Mouse (Mus musculus) heart, embryonic 12.5 days (tissue): ENCODE measurements around the gene Ube2d1. TPM values are rescaled to one million over a fixed set of nuclear protein-coding genes. Genes with fewer than 3 reads are reported as not detected.

Experiments
- ATAC-seq: fragments of 200-750 bp; cut with Nextera tagmentation; 2 replicates; pipeline ENCODE4 v1.8.0; 2017; ENCODE audit warnings: moderate TSS enrichment, moderate library complexity; ENCODE audit not compliant: insufficient number of reproducible peaks, low FRiP score
- H3K27ac ChIP-seq: fragments of 300-500 bp; sonication (generic); 2 replicates; pipeline ENCODE4 v1.5.1; 2016; ENCODE audit warnings: mild to moderate bottlenecking, moderate library complexity; ENCODE audit not compliant: poor library complexity, severe bottlenecking
- H3K27me3 ChIP-seq: fragments of 300-500 bp; sonication (generic); replicated peaks from 2 replicates; pipeline ENCODE4 v1.6.1; 2016; ENCODE audit warnings: mild to moderate bottlenecking, moderate library complexity
- H3K36me3 ChIP-seq: fragments of 300-500 bp; sonication (generic); 2 replicates; pipeline ENCODE4 v1.6.1; 2016; ENCODE audit warnings: mild to moderate bottlenecking, moderate library complexity
- H3K4me1 ChIP-seq: fragments of 300-500 bp; sonication (generic); replicated peaks from 2 replicates; pipeline ENCODE4 v1.6.1; 2016; ENCODE audit warnings: mild to moderate bottlenecking
- H3K4me2 ChIP-seq: fragments of 300-500 bp; sonication (generic); 2 replicates; pipeline ENCODE4 v1.6.1; 2016; ENCODE audit warnings: mild to moderate bottlenecking, moderate library complexity
- H3K4me3 ChIP-seq: fragments of 300-500 bp; sonication (generic); 2 replicates; pipeline ENCODE4 v1.5.1; 2016; ENCODE audit warnings: mild to moderate bottlenecking
- H3K9ac ChIP-seq: fragments of 300-500 bp; sonication (generic); 2 replicates; pipeline ENCODE4 v1.6.1; 2016; ENCODE audit warnings: mild to moderate bottlenecking, moderate library complexity
- H3K9me3 ChIP-seq: fragments of 300-500 bp; sonication (generic); replicated peaks from 2 replicates; pipeline ENCODE4 v1.6.1; 2016; ENCODE audit warnings: mild to moderate bottlenecking, moderate library complexity
- WGBS: fragments of 180-500 bp; shearing (Covaris S2); methylation state at CpG from one replicate; pipeline ENCODE4 v1.1.7; 2016; 5-methylcytosine and 5-hydroxymethylcytosine counted together
- polyA plus RNA-seq: library from polyadenylated mRNA; unstranded; fragments of >200 nt; fragmentation: Nextera tagmentation; extraction: Ambion mirVana; gene quantifications from 2 replicates; pipeline ENCODE4 v1.2.1, GENCODE M21; 2016

The Ube2d1 gene
- 66.2 and 68.1 TPM in 2 replicates for polyA plus RNA-seq

DNA sequence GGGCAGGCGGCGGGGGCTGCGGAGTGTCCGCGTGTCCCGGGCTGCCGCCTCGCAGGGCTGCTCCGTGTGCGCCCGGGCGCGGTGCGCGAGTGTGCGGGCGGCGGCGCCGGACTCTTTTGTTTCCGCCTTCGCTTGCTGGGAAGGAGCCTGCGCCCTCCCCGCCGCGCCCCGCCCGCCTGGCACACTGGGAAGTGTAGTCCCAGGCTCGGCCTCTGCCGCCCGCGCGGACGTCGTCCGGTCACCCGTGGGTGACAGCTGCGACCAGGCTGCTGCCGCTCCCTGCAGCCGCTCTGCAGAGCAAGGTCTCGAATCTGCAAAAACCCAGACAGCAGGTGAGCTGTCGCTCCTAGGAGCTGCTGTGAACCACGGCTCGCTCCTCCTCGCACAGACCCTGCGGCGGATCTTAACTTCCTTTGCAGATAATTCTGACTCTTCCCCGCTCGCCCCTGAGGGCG is at the start of gene Ube2d1:
Ube2d1 (minus strand) TSS at position 137 of the 455 bp plus-strand sequence.
- WGBS = 0% methylated on average over 50 of the region's 50 CpGs
- peaks cover 26% of the 10 kb centered on the region for H3K4me1 ChIP-seq
- peak within 1 kb of the TSS; percentile 87 for H3K4me3 ChIP-seq
- no peaks in the 10 kb centered on the region for H3K9me3 ChIP-seq
- H3K36me3 ChIP-seq = 0 out of 2 replicates have a peak, but pooled peaks cover 4% of the 10 kb centered on the region
- peaks cover 4% of the 10 kb centered on the region; the same call in 1 of the 2 replicates for H3K27me3 ChIP-seq
- H3K9ac ChIP-seq = peak within 1 kb of the TSS; percentile 87
- peak; percentile 85 for ATAC-seq
- 0 out of 2 replicates have a peak within 1 kb of the TSS, but pooled peaks have one; percentile 43 for H3K27ac ChIP-seq
- peak within 1 kb of the TSS; percentile 76 for H3K4me2 ChIP-seq

DNA sequence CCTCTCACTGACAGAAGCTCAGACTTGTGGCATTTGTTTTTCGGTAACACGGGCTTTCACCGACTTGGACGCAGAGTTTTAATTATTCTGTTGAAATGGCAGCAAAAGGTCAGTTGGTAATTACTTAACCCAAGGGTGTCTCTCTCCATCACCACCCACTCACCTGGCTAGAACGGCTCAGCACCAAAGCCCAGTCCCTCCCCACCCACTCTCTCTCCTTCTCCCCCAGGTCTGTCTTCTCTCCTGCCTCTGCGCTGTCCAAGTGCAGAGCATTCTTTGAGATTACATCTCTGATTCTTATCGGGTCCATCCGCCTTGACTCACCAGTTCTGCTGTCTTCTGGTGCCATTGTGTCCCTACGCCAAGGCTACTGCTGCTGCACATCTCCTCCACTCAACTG is 47.8 kb upstream of the Ube2d1 start:
- Histone ChIP-seq H3K9me3 (no peaks in the 10 kb centered on the region), H3K27ac (no peak overlapping the region), H3K4me2 (no peak overlapping the region), H3K9ac (no peak overlapping the region), H3K27me3 (no peaks in the 10 kb centered on the region), H3K36me3 (peaks cover 59% of the 10 kb centered on the region), H3K4me1 (no peaks in the 10 kb centered on the region), H3K4me3 (no peak overlapping the region)
- no peak for ATAC-seq
- 93% methylated on average over 9 of the region's 9 CpGs for WGBS

GRCm38 (mm10) chr10:71332376-71332775 is 47.3 kb upstream of the Ube2d1 start:
- Histone ChIP-seq H3K4me2 (no peak overlapping the region), H3K27ac (no peak overlapping the region), H3K36me3 (peaks cover 59% of the 10 kb centered on the region), H3K27me3 (no peaks in the 10 kb centered on the region), H3K9me3 (no peaks in the 10 kb centered on the region), H3K4me1 (no peaks in the 10 kb centered on the region), H3K9ac (no peak overlapping the region), H3K4me3 (no peak overlapping the region)
- ATAC-seq = no peak
- 86% methylated on average over 4 of the region's 4 CpGs for WGBS

DNA sequence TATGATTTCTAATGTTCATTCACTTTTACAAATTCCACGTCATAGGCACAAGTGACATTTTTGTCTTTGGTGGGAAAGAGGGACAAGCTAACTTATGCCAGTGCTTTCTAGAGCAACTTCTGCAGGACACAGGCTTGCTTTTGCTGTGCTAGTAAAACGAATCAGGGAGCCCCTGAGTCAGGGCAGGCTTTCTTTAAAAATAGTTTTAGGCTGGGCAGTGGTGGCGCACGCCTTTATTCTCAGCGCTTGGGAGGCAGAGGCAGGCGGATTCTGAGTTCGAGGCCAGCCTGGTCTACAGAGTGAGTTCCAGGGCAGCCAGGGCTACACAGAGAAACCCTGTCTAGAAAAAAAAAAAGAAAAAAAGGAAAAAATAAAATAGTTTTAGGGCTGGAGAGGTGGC is 46.8 kb upstream of the Ube2d1 start:
- Histone ChIP-seq H3K4me1 (no peaks in the 10 kb centered on the region), H3K9me3 (no peaks in the 10 kb centered on the region), H3K36me3 (peaks cover 59% of the 10 kb centered on the region), H3K4me2 (no peak overlapping the region), H3K27ac (no peak overlapping the region), H3K4me3 (no peak overlapping the region), H3K9ac (no peak overlapping the region), H3K27me3 (no peaks in the 10 kb centered on the region)
- WGBS = 90% methylated on average over 7 of the region's 7 CpGs
- ATAC-seq = no peak

- no peak overlapping the region for H3K4me2 ChIP-seq
- no peak overlapping the region for H3K4me3 ChIP-seq
- H3K36me3 ChIP-seq = peaks cover 46% of the 10 kb centered on the region
- H3K9ac ChIP-seq = no peak overlapping the region
- no peaks in the 10 kb centered on the region for H3K9me3 ChIP-seq
- H3K4me1 ChIP-seq = no peaks in the 10 kb centered on the region
- H3K27ac ChIP-seq = no peak overlapping the region
- ATAC-seq = no peak
- 94% methylated on average over 12 of the region's 12 CpGs for WGBS
- no peaks in the 10 kb centered on the region for H3K27me3 ChIP-seq
Measured at GRCm38 (mm10) chr10:71330070-71330469, 45.0 kb upstream of the Ube2d1 start.

- Histone ChIP-seq H3K27me3 (no peaks in the 10 kb centered on the region), H3K4me2 (no peak overlapping the region), H3K4me1 (no peaks in the 10 kb centered on the region), H3K4me3 (no peak overlapping the region), H3K9me3 (no peaks in the 10 kb centered on the region), H3K27ac (no peak overlapping the region), H3K36me3 (peaks cover 38% of the 10 kb centered on the region), H3K9ac (no peak overlapping the region)
- no peak for ATAC-seq
- WGBS = 90% methylated on average over 6 of the region's 6 CpGs
Measured at GRCm38 (mm10) chr10:71329295-71329694, 44.2 kb upstream of the Ube2d1 start.

DNA sequence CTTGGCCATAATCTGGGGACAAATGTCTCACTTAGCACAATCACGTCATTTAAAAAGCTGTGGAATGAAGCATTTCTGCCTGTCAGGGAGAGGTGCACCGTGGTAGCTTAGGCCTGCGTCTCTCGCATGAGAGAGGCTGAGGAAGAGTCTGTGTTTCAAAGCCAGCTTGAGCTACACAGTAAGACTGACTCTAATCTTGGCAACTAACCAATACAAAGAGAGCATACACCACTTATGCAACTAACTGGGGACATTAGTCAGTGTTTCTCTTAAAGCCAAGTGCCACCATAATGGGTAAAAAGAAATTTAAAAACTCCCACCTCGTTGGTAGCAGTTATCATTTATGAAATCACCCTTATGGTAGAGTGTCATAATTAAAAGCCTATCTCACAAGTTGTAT is 43.8 kb upstream of the Ube2d1 start:
- no peaks in the 10 kb centered on the region for H3K4me1 ChIP-seq
- no peak overlapping the region for H3K4me2 ChIP-seq
- H3K36me3 ChIP-seq = peaks cover 35% of the 10 kb centered on the region
- whole genome bisulfite sequencing = 84% methylated on average over 5 of the region's 5 CpGs
- no peak for ATAC-seq
- no peak overlapping the region for H3K9ac ChIP-seq
- H3K4me3 ChIP-seq = no peak overlapping the region
- no peaks in the 10 kb centered on the region for H3K9me3 ChIP-seq
- H3K27ac ChIP-seq = no peak overlapping the region
- H3K27me3 ChIP-seq = no peaks in the 10 kb centered on the region

GRCm38 (mm10) chr10:71328382-71328781 is 43.3 kb upstream of the Ube2d1 start:
- Histone ChIP-seq H3K27me3 (no peaks in the 10 kb centered on the region), H3K4me3 (no peak overlapping the region), H3K4me2 (no peak overlapping the region), H3K4me1 (no peaks in the 10 kb centered on the region), H3K9me3 (no peaks in the 10 kb centered on the region), H3K27ac (no peak overlapping the region), H3K36me3 (peaks cover 31% of the 10 kb centered on the region), H3K9ac (no peak overlapping the region)
- WGBS = 80% methylated on average over 6 of the region's 6 CpGs
- no peak for ATAC-seq

- no peak overlapping the region for H3K4me3 ChIP-seq
Measured at GRCm38 (mm10) chr10:71327386-71327785, 42.3 kb upstream of the Ube2d1 start.

GRCm38 (mm10) chr10:71326789-71327188 is 41.7 kb upstream of the Ube2d1 start:
- peaks cover 19% of the 10 kb centered on the region for H3K36me3 ChIP-seq
- H3K9me3 ChIP-seq = no peaks in the 10 kb centered on the region
- no peak for ATAC-seq

More at GRCm38 (mm10) chr10:71327386-71327785, 42.3 kb upstream of the Ube2d1 start:
- no peaks in the 10 kb centered on the region for H3K4me1 ChIP-seq
- H3K36me3 ChIP-seq = peaks cover 22% of the 10 kb centered on the region
- 82% methylated on average over 10 of the region's 10 CpGs for WGBS
- H3K27me3 ChIP-seq = no peaks in the 10 kb centered on the region
- H3K9me3 ChIP-seq = no peaks in the 10 kb centered on the region
- H3K4me2 ChIP-seq = no peak overlapping the region
- H3K9ac ChIP-seq = no peak overlapping the region
- H3K27ac ChIP-seq = no peak overlapping the region
- no peak for ATAC-seq

GRCm38 (mm10) chr10:71326123-71326522 is 41.1 kb upstream of the Ube2d1 start:
- no peaks in the 10 kb centered on the region for H3K27me3 ChIP-seq
- H3K4me2 ChIP-seq = no peak overlapping the region
- H3K27ac ChIP-seq = no peak overlapping the region
- peaks cover 19% of the 10 kb centered on the region for H3K36me3 ChIP-seq
- H3K9me3 ChIP-seq = no peaks in the 10 kb centered on the region
- H3K9ac ChIP-seq = no peak overlapping the region
- no peaks in the 10 kb centered on the region for H3K4me1 ChIP-seq
- 61% methylated on average over 7 of the region's 7 CpGs for WGBS
- H3K4me3 ChIP-seq = no peak overlapping the region
- ATAC-seq = no peak

More at GRCm38 (mm10) chr10:71326789-71327188, 41.7 kb upstream of the Ube2d1 start:
- Histone ChIP-seq H3K9ac (no peak overlapping the region), H3K4me3 (no peak overlapping the region), H3K4me1 (no peaks in the 10 kb centered on the region), H3K4me2 (no peak overlapping the region), H3K27me3 (no peaks in the 10 kb centered on the region), H3K27ac (no peak overlapping the region)
- whole genome bisulfite sequencing = 15% methylated on average over 7 of the region's 7 CpGs

GRCm38 (mm10) chr10:71323669-71324068 is 38.6 kb upstream of the Ube2d1 start:
- Histone ChIP-seq H3K4me2 (no peak overlapping the region), H3K27me3 (no peaks in the 10 kb centered on the region), H3K4me3 (no peak overlapping the region), H3K36me3 (no peaks in the 10 kb centered on the region), H3K9ac (no peak overlapping the region), H3K4me1 (no peaks in the 10 kb centered on the region), H3K9me3 (no peaks in the 10 kb centered on the region), H3K27ac (no peak overlapping the region)
- ATAC-seq = no peak
- WGBS = 77% methylated on average over 8 of the region's 8 CpGs
